ENCODE assay signal across 20 mouse cellular contexts in the genomic region with DNA sequence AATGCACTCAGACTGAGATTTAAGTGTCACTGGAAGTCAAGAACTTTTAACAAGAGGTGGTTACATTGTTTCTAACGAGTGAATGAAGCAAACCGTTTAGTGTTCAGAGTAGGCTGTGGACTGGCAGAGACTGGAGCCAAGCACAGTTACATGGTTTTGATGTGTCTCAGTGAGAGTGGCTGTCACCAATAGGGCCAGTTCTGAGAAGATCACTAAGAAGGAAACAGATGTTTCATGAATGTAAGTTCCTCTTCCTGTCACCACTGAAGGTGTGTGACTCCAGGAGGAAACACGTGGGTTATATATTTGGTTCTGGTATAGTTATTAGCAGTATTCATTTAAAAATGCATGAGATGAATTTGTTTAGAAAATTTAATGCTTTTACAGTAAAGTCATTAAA.
DNase-seq lines count a peak whose midpoint lies in the region; ATAC-seq and TF ChIP-seq lines count a peak whose summit lies in the region.
"Had no signal": no experiment of that assay in that cellular context is flagged by ENCODE, and none has a peak within 500 bp of the region (broad histone marks: within the 10 kb centered on the region; RNA-seq: fewer than 3 reads in every experiment).

No protein-coding gene starts in this region.

- 48% methylated on average over 3 of the region's 3 CpGs for WGBS in heart, postnatal 0 days

- no peak overlapping the region for H3K9ac ChIP-seq in heart, postnatal 0 days (replicated peaks; ENCODE audit: low read depth, low read length)
- H3K9ac ChIP-seq: embryonic facial prominence, embryonic 15.5 days; heart, embryonic 13.5 days; liver, embryonic 12.5 days; lung, embryonic 15.5 days; midbrain, embryonic 13.5 days; neural tube, embryonic 13.5 days had no signal

- TF ChIP-seq EP300 in heart, postnatal 0 days (IDR thresholded peaks at IDR 0.05; ENCODE audit: low read depth), result peak; percentile 65; the same call in 1 of the 2 replicates

- H3K4me2 ChIP-seq in heart, postnatal 0 days (ENCODE audit: low read depth, low read length), result no peak overlapping the region
- H3K4me2 ChIP-seq: embryonic facial prominence, embryonic 15.5 days; heart, embryonic 13.5 days; liver, embryonic 12.5 days; lung, embryonic 15.5 days; midbrain, embryonic 13.5 days; neural tube, embryonic 13.5 days had no signal

- no peak for TF ChIP-seq CTCF in heart, postnatal 0 days (IDR thresholded peaks at IDR 0.05; ENCODE audit: low read depth)

- ATAC-seq in heart, postnatal 0 days (ENCODE audit: insufficient read depth, low read depth), result peak; percentile 30; the same call in 1 of the 2 replicates
- ATAC-seq in common myeloid progenitor, adult 5-6 weeks (replicated peaks; ENCODE audit: low read depth, poor library complexity, severe bottlenecking), result peak; percentile 81
- peak; percentile 87 for ATAC-seq in megakaryocyte progenitor cell, adult 5-6 weeks (replicated peaks; ENCODE audit: poor library complexity)
- ATAC-seq: forebrain, embryonic 16.5 days; liver, embryonic 12.5 days; midbrain, embryonic 13.5 days had no signal

- no peak for DNase-seq in heart, postnatal 0 days (ENCODE audit: low spot score)
- DNase-seq in heart, postnatal 14 days, result no peak
- DNase-seq in B cell, adult 2 months, result peak; percentile 17 to 24
- DNase-seq in cerebellum, adult 9-10 months, result no peak
- no peak for DNase-seq in right cerebral cortex, postnatal 4 days
- DNase-seq in left cerebral cortex, postnatal 10 days (ENCODE audit: extremely low spot score in 1 of 2, low spot score in 2 of 2), result no peak
- DNase-seq: cerebellum, adult 2 months; left cerebral cortex, postnatal 4 days; right cerebral cortex, postnatal 14 days had no signal

- intact Hi-C loops in heart, postnatal 14 days (cut with DNase I), result no loop called here
- intact Hi-C loops in left cerebral cortex, postnatal 10 days (cut with DNase I), result no loop called here

- H3K9me3 ChIP-seq in heart, postnatal 0 days (replicated peaks; ENCODE audit: control insufficient read depth, low read length), result 0 out of 2 replicates have a peak, but pooled peaks cover 3% of the 10 kb centered on the region
- H3K9me3 ChIP-seq: embryonic facial prominence, embryonic 15.5 days; G1E; heart, embryonic 13.5 days; liver, embryonic 12.5 days; lung, embryonic 15.5 days; midbrain, embryonic 13.5 days; neural tube, embryonic 13.5 days had no signal

- H3K4me3 ChIP-seq in heart, postnatal 0 days (ENCODE audit: low read depth, low read length), result no peak overlapping the region
- H3K4me3 ChIP-seq: embryonic facial prominence, embryonic 15.5 days; heart, embryonic 13.5 days; liver, embryonic 12.5 days; lung, embryonic 15.5 days; midbrain, embryonic 13.5 days; neural tube, embryonic 13.5 days had no signal

- H3K4me1 ChIP-seq in heart, postnatal 0 days (ENCODE audit: control insufficient read depth, insufficient read depth), result no peaks in the 10 kb centered on the region
- H3K4me1 ChIP-seq: liver, embryonic 12.5 days had no signal

- H3K36me3 ChIP-seq in heart, postnatal 0 days (replicated peaks; ENCODE audit: control insufficient read depth, insufficient read depth, low read length), result no peaks in the 10 kb centered on the region
- H3K36me3 ChIP-seq: embryonic facial prominence, embryonic 15.5 days; G1E; heart, embryonic 13.5 days; liver, embryonic 12.5 days; lung, embryonic 15.5 days; midbrain, embryonic 13.5 days; neural tube, embryonic 13.5 days had no signal

- H3K27ac ChIP-seq in heart, postnatal 0 days (ENCODE audit: low read depth), result no peak overlapping the region
- H3K27ac ChIP-seq: embryonic facial prominence, embryonic 15.5 days; heart, embryonic 13.5 days; liver, embryonic 12.5 days; lung, embryonic 15.5 days; midbrain, embryonic 13.5 days; neural tube, embryonic 13.5 days; stomach, postnatal 0 days had no signal

- no peaks in the 10 kb centered on the region for H3K27me3 ChIP-seq in heart, postnatal 0 days (ENCODE audit: control insufficient read depth, insufficient read depth, low read length)
- H3K27me3 ChIP-seq: embryonic facial prominence, embryonic 15.5 days; heart, embryonic 13.5 days; liver, embryonic 12.5 days; lung, embryonic 15.5 days; midbrain, embryonic 13.5 days; neural tube, embryonic 13.5 days had no signal

Comparison
In these comparisons a context has a peak if more than half of its experiments do, and no peak if none do; other contexts are left out.
1. ATAC-seq: peak in every context shown above with its lines; median percentile 87 in megakaryocyte progenitor cell, adult 5-6 weeks; 81 in common myeloid progenitor, adult 5-6 weeks; 30 in heart, postnatal 0 days.
2. DNase-seq: peak in B cell, adult 2 months (2 of 2); none in heart, postnatal 0 days (single experiment), heart, postnatal 14 days (0 of 2), cerebellum, adult 9-10 months (single experiment), right cerebral cortex, postnatal 4 days (single experiment) and left cerebral cortex, postnatal 10 days (0 of 2).